Mouse (Mus musculus): ENCODE results near the gene Bicdl1.

GRCm38 (mm10) chr5:115635536-115635935, 95.9 kb downstream of the Bicdl1 start:
- TF ChIP-seq CTCF (IDR thresholded peaks at IDR 0.05; ENCODE audit: borderline replicate concordance, insufficient read depth, low read length) (no peak), POLR2A (IDR thresholded peaks at IDR 0.05; ENCODE audit: low read depth, low read length) (no peak)

All from embryonic fibroblast, embryonic 13.5 days (primary cell).